Mouse (Mus musculus): Measurements from ENCODE around the gene Dpf3. TPM values are rescaled to one million over a fixed set of nuclear protein-coding genes. Genes with fewer than 3 reads are reported as not detected.

Dpf3 gene
- polyA plus RNA-seq, 1 experiment = 3.8 TPM

DNA sequence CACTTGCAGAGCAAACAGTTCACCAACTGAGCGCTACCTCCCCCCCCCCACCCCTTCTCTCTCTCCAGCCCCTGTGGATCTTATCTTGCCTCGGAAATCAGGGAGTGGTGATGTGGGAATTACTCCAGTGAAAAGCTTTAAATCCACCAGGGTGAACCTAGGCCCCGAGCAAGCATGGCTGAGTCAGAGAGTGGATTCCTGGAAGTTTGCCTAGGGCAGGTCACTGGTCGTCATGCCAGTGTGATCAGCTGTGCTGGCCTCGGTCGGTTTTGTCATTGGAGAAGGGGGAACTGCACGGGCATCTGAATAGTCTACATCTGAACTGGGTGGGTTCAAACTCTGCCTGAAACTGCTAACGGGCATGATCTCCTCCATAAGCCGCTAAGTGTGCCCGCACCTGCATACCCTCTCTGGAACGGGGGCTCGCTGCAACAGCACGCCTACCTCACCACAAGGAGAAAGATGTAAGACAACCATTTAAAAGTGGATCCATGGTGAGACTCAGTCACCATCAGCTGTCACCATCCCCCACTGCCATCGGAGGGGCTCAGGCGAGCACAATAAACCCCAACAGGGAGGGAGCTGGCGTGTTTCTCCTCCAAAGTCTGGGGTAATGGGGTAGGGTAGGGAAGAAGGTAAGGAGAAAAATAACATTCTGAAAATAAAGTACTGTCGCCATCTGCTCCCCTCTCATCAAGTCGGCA is 185.7 kb downstream of the Dpf3 start:
- TF ChIP-seq CTCF (IDR thresholded peaks at IDR 0.05; ENCODE audit: extremely low read depth, insufficient read depth, low read length) (no peak), POLR2A (IDR thresholded peaks at IDR 0.05; ENCODE audit: extremely low read depth, insufficient read depth, low read length) (no peak)
- Histone ChIP-seq H3K27ac (ENCODE audit: insufficient read depth, low read length) (no peak overlapping the region), H3K4me3 (ENCODE audit: insufficient read depth, low read length) (no peak overlapping the region), H3K4me1 (ENCODE audit: control insufficient read depth, insufficient read depth, low read length) (peaks cover 6% of the 10 kb centered on the region; the same call in 1 of the 2 replicates)

DNA sequence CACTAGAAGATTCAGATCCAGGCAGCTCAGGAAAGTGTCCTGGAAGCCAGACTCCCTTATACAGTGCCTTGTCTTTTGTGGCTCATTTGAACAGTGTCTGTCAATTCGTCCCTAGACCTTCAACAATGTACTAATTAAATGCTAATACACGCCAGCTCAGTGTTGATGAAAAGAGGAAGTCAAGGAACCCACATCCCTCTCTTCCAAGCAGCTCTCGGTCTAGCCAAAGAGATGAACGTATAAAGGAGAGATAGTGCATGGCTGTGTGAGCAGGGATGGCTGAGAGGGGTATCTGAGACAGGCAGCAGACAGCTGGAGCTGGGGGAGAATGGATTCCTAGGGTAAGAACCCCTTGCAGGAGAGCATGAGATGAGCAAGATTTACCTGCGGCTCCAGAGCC is 189.2 kb downstream of the Dpf3 start:
- Histone ChIP-seq H3K4me3 (ENCODE audit: insufficient read depth, low read length) (no peak overlapping the region), H3K27ac (ENCODE audit: insufficient read depth, low read length) (no peak overlapping the region), H3K4me1 (ENCODE audit: control insufficient read depth, insufficient read depth, low read length) (peaks cover 6% of the 10 kb centered on the region; the same call in 1 of the 2 replicates)
- TF ChIP-seq POLR2A (IDR thresholded peaks at IDR 0.05; ENCODE audit: extremely low read depth, insufficient read depth, low read length) (no peak), CTCF (IDR thresholded peaks at IDR 0.05; ENCODE audit: extremely low read depth, insufficient read depth, low read length) (no peak)

DNA sequence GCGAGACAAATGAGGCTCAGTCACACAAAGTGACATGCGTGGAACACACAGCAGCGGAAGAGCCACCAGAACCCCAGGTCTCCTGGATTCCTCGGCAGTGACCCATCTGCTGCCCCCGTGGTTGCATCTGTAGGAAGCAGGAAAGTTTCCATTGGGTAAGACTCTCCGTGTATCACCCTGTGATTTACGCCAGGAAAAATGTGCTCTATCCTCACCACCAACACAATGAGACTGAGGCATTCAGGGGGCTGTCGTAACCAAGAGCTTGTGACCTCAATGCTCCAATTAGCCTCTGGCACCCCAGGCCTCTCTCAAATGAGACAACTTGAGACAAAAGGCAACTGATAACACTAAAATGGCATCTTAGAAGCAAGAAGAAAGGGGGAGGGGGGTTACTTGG is 192.5 kb downstream of the Dpf3 start:
- Histone ChIP-seq H3K4me3 (ENCODE audit: insufficient read depth, low read length) (no peak overlapping the region), H3K27ac (ENCODE audit: insufficient read depth, low read length) (no peak overlapping the region), H3K4me1 (ENCODE audit: control insufficient read depth, insufficient read depth, low read length) (no peaks in the 10 kb centered on the region)
- TF ChIP-seq POLR2A (IDR thresholded peaks at IDR 0.05; ENCODE audit: extremely low read depth, insufficient read depth, low read length) = no peak
- no peak for TF ChIP-seq CTCF (IDR thresholded peaks at IDR 0.05; ENCODE audit: extremely low read depth, insufficient read depth, low read length)

DNA sequence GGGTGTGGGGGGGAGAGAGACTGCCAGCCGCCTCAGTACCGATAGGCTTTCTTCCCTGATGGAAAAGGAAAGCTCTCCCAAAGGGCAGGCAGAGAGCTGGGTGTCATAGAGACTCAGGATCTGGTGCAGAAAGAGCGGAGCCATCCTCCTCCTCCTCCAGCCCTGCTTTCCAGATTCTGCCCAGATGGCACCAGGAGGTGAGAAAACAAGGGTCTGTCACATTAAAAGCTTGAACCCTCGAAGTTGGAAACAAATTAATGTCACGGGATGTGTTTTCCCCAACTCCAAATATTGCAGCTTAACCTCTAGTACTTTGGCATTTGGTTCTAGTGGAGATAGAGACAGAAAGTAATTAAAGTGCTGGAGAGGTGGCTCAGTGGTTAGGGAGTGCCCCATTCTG is 195.6 kb downstream of the Dpf3 start:
- Histone ChIP-seq H3K4me3 (ENCODE audit: insufficient read depth, low read length) (no peak overlapping the region), H3K4me1 (ENCODE audit: control insufficient read depth, insufficient read depth, low read length) (no peaks in the 10 kb centered on the region), H3K27ac (ENCODE audit: insufficient read depth, low read length) (no peak overlapping the region)
- TF ChIP-seq CTCF (IDR thresholded peaks at IDR 0.05; ENCODE audit: extremely low read depth, insufficient read depth, low read length) (no peak), POLR2A (IDR thresholded peaks at IDR 0.05; ENCODE audit: extremely low read depth, insufficient read depth, low read length) (no peak)

DNA sequence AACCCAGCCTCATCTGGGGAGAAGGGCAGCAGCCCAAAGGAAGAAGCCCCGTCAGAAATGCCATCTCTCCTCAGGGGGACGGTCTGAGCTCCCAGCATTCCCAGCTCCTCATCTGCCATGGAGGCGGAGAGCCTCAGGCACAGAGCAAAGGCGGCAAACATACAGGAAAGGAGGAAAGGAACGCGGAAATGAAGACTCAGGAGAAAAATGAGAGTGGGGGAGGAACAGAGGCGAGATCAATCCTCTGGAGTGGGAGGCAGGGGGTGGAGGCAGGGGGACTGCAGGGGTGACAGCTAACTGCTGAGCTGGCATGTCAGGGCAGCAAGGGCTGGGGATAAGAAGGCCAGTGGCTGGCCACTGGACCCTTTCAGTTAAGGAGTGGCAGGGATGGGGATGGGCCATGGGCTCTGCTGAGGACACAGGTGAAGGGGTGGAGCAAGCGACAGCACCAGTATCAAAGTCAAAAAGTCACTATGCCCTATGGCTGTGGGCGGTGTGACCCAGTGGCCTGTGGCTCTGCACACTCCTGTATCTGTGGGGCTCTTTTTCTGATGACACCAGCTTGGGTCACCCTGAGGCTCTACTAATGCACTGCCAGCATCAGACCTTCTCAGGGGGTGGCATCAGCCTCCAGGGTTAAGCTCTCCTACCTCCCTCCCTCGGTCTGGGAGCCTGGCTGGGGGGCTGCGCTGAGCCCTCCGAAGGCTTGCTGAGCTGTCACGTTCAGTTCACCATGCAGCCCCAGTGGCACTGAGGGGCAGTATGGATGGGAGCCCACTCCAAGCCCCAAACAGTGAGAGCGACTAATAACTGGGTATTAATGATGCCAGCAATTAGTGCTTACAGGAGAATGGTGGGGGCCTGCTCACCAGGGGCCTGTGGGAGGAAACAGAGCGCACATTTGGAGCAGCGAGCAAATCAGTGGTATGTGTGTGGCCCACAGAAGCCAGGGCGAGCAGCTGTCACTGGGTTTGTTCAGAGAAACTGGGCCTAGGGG is 200.7 kb downstream of the Dpf3 start:
- H3K27ac ChIP-seq (ENCODE audit: insufficient read depth, low read length) = no peak overlapping the region
- H3K4me3 ChIP-seq (ENCODE audit: insufficient read depth, low read length) = no peak overlapping the region
- no peaks in the 10 kb centered on the region for H3K4me1 ChIP-seq (ENCODE audit: control insufficient read depth, insufficient read depth, low read length)
- no peak for TF ChIP-seq CTCF (IDR thresholded peaks at IDR 0.05; ENCODE audit: extremely low read depth, insufficient read depth, low read length)
- TF ChIP-seq POLR2A (IDR thresholded peaks at IDR 0.05; ENCODE audit: extremely low read depth, insufficient read depth, low read length) = no peak

DNA sequence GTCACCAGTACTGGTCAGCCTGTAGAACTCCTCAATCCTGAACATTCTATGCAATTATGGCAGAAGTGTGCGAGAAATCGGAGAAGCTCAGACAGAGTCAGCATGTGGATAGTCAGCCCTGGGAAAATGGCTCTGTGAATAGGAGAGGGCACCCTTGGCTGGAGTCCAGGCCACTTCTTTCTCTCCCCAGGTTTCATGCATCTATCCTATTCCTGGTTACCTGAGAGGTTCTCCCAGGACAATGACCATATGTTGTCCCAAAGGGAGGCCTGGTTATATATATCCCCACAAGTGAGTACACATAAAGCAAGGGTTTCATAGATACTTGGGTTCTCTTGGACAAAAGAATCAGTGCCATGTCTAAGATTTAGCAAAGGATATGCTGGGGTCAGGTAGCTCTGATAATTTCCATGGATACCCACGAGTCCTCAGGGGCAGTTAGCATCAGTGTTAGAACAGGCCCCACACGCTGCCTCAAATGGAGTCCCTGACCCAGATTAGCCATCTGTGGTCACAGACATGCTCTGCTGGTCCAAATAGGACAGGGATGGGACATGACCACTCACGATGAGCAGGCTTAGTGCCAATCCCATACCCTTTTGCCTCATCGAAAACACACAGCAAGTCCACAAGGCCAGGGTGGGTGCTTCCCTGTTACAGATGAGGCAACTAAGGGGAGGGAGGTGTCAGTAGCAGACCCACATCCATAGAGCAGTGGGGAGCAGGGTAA is 203.8 kb downstream of the Dpf3 start:
- TF ChIP-seq POLR2A (IDR thresholded peaks at IDR 0.05; ENCODE audit: extremely low read depth, insufficient read depth, low read length) (no peak), CTCF (IDR thresholded peaks at IDR 0.05; ENCODE audit: extremely low read depth, insufficient read depth, low read length) (no peak)

DNA sequence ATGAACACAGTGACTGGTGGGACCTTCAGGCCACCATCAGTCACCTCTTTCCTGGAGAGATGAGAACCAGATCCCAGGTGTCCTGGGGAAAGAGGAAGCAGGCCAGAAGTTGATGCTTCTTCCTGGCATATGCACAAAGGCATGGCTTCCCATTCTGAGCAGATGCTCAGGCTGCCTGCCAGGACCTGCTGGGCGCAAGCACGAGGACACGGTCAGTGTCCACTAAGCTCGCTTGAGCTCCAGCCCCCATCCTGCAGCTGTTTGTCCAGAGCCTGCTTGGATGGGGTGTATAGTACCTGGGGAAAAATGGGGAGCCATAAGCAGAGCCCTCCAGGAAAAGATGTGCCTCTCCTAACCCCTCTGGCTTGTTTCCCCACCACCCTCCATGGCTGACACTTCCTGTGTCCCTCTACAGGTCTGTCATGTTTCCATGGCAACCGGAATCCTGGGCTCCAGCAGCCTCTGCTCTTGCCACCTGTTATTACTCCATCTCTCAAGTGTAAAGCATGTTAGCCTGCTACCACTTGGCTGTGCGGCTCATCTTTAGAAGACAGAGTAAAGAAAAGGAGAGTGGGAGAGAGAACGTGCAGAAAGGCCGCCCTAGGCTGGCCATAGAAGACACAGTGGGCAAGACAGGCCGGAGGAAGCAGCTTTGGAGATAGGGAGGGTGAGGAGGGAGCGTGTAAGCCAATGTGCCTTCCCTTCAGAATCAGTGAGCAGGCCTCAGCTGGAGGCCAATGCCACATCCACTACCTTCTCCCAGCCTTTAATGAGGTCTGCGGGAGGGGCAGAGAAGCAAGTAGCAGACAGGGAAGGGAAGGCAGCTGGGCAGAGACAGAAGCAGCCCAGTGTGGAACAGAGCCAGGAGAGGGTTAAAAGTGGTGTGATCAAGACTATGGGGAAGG is 209.7 kb downstream of the Dpf3 start:
- Histone ChIP-seq H3K27ac (ENCODE audit: insufficient read depth, low read length) (no peak overlapping the region), H3K4me3 (ENCODE audit: insufficient read depth, low read length) (no peak overlapping the region), H3K4me1 (ENCODE audit: control insufficient read depth, insufficient read depth, low read length) (no peaks in the 10 kb centered on the region)
- TF ChIP-seq CTCF (IDR thresholded peaks at IDR 0.05; ENCODE audit: extremely low read depth, insufficient read depth, low read length) (no peak), POLR2A (IDR thresholded peaks at IDR 0.05; ENCODE audit: extremely low read depth, insufficient read depth, low read length) (no peak)

More for the DNA sequence above, 203.8 kb downstream of the Dpf3 start:
- H3K4me3 ChIP-seq (ENCODE audit: insufficient read depth, low read length) = no peak overlapping the region
- H3K4me1 ChIP-seq (ENCODE audit: control insufficient read depth, insufficient read depth, low read length) = no peaks in the 10 kb centered on the region
- no peak overlapping the region for H3K27ac ChIP-seq (ENCODE audit: insufficient read depth, low read length)

DNA sequence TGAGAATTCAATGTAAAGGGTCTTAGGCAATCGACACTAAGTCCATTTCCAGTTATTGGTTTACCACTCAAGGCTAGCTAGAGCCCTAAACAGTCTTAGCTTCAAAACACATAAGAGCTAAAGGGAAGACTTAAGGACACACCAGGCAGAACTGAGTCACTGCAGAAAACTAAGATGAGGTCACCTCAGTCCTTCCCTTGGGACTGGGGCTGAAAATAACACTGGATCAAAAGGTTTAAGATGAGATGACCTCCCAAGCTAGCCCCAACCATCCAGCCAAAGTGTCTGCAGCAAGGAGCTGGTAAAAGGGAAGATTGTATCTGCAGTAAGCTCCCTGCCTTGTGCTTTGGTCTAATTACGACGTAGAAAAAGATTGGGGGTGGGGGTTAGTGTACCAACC is 216.3 kb downstream of the Dpf3 start:
- no peaks in the 10 kb centered on the region for H3K4me1 ChIP-seq (ENCODE audit: control insufficient read depth, insufficient read depth, low read length)
- TF ChIP-seq CTCF (IDR thresholded peaks at IDR 0.05; ENCODE audit: extremely low read depth, insufficient read depth, low read length) (no peak), POLR2A (IDR thresholded peaks at IDR 0.05; ENCODE audit: extremely low read depth, insufficient read depth, low read length) (no peak)
- H3K4me3 ChIP-seq (ENCODE audit: insufficient read depth, low read length) = no peak overlapping the region
- H3K27ac ChIP-seq (ENCODE audit: insufficient read depth, low read length) = no peak overlapping the region
